Mouse (Mus musculus) cerebellum, adult 2 months (tissue): ENCODE results near the gene Slc38a10.

ENCODE experiments used
- CTCF ChIP-seq: fragments of 200-500 bp; IDR thresholded peaks from 2 replicates; pipeline ENCODE4 v1.5.1; 2011; ENCODE audit warnings: low read depth, mild to moderate bottlenecking, control low read depth, low read length, moderate library complexity, borderline replicate concordance; ENCODE audit not compliant: insufficient read depth
- POLR2A ChIP-seq: fragments of 200-500 bp; IDR thresholded peaks from 2 replicates; pipeline ENCODE4 v1.6.1; 2011; ENCODE audit warnings: low read length, control low read depth, borderline replicate concordance; ENCODE audit not compliant: insufficient read depth

DNA sequence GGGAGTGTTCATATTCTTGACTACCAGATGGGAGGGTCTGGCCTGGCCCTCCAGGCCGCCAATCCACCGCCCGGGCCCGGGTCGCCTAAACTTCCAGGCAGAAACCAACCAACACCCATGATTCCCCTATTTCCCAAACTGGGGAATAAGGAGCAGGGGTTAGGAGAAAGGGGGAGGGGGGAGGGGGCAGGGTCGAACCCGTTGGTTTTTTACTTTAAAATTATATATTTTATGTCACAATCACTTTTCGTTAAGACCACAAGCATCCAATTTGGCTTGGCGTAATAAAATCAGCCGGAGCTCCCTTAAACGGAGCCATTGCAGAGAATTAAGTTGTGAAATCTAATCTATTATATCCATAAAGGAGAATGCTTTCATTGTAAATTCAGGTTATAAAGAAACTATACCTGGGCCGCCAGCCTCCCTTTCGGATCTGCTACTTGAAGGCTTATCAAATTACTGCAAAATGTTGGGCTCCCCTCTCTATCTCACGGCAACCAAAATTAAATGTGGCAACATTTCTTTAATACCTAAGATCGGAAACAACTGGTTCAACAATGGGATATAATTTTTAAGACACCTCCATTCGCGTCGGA lies 35.1 kb upstream of the Slc38a10 start:
- no peak for TF ChIP-seq CTCF
- no peak for TF ChIP-seq POLR2A
